Mouse (Mus musculus) layer of hippocampus, postnatal 14 days (tissue): ENCODE data around the gene Slc13a3. TPM values are rescaled to one million over a fixed set of nuclear protein-coding genes. Genes with fewer than 3 reads are reported as not detected.
"Not testable (repeated sequence)": the region's sequence is repeated elsewhere in the genome, so short reads cannot be mapped to it uniquely, and the experiment has no call there.

Source experiments
- DNase-seq, 2 experiments: peaks; one replicate each; pipeline ENCODE4 v3.0.0; 2021 to 2022; ENCODE audit warnings: low spot score in 2 of 2, mixed read lengths in 1 of 2
- long read RNA-seq, 2 experiments: library from polyadenylated mRNA; stranded (forward); transcript quantifications; one replicate each; pipeline ENCODE4 v2.0.0; 2021
- total RNA-seq, 2 experiments: library from RNA; stranded (reverse); gene quantifications; 2 replicates each; pipeline ENCODE4 v1.2.3; 2021

The Slc13a3 gene
- total RNA-seq = 10 to 100 TPM; 13.0 to 19.6 TPM
- long read RNA-seq, experiment 1, partial matches to known transcripts = 1 of 9 reads
- long read RNA-seq, experiment 1, other reads (novel, unspliced or antisense) = 6 of 9 reads
- long read RNA-seq, experiment 2, transcript Slc13a3-201 (13 exons, 3,524 nt) = major isoform, 7 of 24 reads
- long read RNA-seq, experiment 2, partial matches to known transcripts = 3 of 24 reads
- long read RNA-seq, experiment 2, other reads (novel, unspliced or antisense) = 14 of 24 reads

- DNase-seq = no peak
Measured at GRCm38 (mm10) chr2:165473003-165473402, at the start of gene Slc13a3. Slc13a3 (minus strand) TSS chr2:165473230.

GRCm38 (mm10) chr2:165515178-165515728, 42.2 kb upstream of the Slc13a3 start:
- no peak for DNase-seq

GRCm38 (mm10) chr2:165512870-165513600, 40.0 kb upstream of the Slc13a3 start:
- no peak for DNase-seq

- no peak for DNase-seq
Measured at GRCm38 (mm10) chr2:165512426-165512825, 39.4 kb upstream of the Slc13a3 start.

- not testable (repeated sequence) for DNase-seq
Measured at GRCm38 (mm10) chr2:165511530-165511929, 38.5 kb upstream of the Slc13a3 start.

GRCm38 (mm10) chr2:165510914-165511458, 38.0 kb upstream of the Slc13a3 start:
- not testable (repeated sequence) for DNase-seq

- no peak for DNase-seq
Measured at GRCm38 (mm10) chr2:165510466-165510865, 37.4 kb upstream of the Slc13a3 start.

GRCm38 (mm10) chr2:165509686-165510085, 36.7 kb upstream of the Slc13a3 start:
- DNase-seq = no peak

- no peak for DNase-seq
Measured at GRCm38 (mm10) chr2:165503259-165504203, 30.5 kb upstream of the Slc13a3 start, which contains the start of gene Slc2a10. Slc2a10 (plus strand) TSS chr2:165503787.

- DNase-seq = no peak
Measured at GRCm38 (mm10) chr2:165498816-165499215, 25.8 kb upstream of the Slc13a3 start.

GRCm38 (mm10) chr2:165497706-165498275, 24.8 kb upstream of the Slc13a3 start:
- DNase-seq = no peak

GRCm38 (mm10) chr2:165496251-165496650, 23.2 kb upstream of the Slc13a3 start:
- DNase-seq = peak in 1 of 2 experiments; percentile 66

- DNase-seq = no peak
Measured at GRCm38 (mm10) chr2:165494495-165494894, 21.5 kb upstream of the Slc13a3 start.

GRCm38 (mm10) chr2:165493587-165494210, 20.7 kb upstream of the Slc13a3 start:
- DNase-seq = peak; percentile 64 to 81

GRCm38 (mm10) chr2:165492648-165493553, 19.9 kb upstream of the Slc13a3 start, which contains the start of gene Trp53rka:
Trp53rka (minus strand) TSS chr2:165493324.
- DNase-seq = peak; percentile 76 to 88

GRCm38 (mm10) chr2:165486881-165487535, 14.0 kb upstream of the Slc13a3 start:
- DNase-seq = peak; percentile 50 to 62

GRCm38 (mm10) chr2:165486401-165486800, 13.4 kb upstream of the Slc13a3 start:
- no peak for DNase-seq

GRCm38 (mm10) chr2:165485826-165486225, 12.8 kb upstream of the Slc13a3 start:
- no peak for DNase-seq
